Mouse (Mus musculus) c-Kit-positive CD71-positive TER-119-negative erythroid progenitor cells, embryonic 14.5 days (primary cell): ENCODE data around the gene Pik3cd.

ENCODE experiments used
- DNase-seq: peaks from one replicate; pipeline ENCODE4 v3.0.0-alpha.2; 2013; ENCODE audit warnings: low read depth

The Pik3cd gene

GRCm38 (mm10) chr4:149724916-149725470 is 22.6 kb upstream of the Pik3cd start:
- DNase-seq: no peak

DNA sequence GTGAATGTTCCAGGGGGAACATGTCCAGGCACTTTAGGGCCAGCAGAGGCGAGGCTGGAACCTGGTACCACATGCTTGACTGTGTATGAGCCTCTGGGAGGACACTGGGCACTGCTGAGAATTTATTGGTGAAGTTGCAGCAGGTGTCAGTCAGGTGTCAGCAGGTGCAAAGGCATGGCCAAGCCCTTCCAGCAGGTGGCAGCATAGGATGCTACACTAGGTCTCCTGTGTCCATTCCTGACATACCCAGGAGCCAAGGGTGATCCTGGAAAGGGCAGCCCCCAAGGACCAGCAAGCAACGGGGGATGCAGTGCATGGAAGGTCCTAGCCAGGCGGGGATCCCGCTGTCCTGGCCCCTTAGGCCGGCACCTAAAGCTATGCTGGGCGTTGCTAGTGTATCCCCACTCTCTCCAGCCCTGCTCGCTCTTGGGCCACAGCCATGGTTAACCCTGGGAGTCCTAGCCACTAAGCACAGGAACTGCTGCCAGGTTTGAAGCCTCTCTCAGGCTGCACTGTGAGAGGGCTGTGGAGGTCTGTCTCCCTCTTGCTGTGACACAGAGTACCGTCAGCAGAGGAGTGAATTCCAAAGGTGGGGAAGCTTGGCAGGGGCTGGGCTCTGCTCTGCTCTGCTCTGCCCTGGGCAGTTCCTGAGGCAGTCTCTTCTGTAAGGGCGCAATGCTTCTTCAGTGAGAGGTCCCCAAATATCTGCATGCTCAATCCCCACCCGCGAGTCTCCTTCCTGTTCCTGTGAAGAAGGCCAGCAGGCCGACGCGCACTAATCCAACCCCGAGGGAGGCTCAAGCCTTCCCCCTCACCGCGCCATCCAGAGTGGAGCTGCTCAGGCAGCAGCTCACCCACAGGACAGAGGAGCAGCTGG is 21.7 kb upstream of the Pik3cd start:
- DNase-seq: no peak

- DNase-seq: no peak
These were observed 20.6 kb upstream of the Pik3cd start for GRCm38 (mm10) chr4:149723021-149723390.

GRCm38 (mm10) chr4:149722104-149723020 is 20.0 kb upstream of the Pik3cd start:
- DNase-seq: no peak

GRCm38 (mm10) chr4:149721163-149721562 is 18.8 kb upstream of the Pik3cd start:
- no peak for DNase-seq

DNA sequence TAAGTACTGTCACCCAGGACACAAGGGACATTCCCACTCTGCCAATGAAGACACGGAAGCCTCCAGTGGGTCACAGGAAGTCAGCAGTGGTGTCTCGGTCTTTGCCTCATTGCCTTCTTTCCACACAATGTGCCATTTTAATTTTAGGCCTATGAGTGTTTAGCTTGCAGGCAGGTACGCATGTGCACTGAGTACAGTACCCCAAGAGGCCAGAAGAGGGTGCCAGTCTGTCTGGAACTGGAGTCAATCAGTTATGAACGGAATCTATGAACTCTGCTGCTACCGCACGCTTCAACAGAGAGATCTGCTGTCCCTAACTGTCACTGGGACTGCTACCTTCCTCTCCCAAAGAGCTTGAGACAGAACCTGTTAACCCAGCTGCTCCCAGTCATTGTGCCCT is 17.3 kb upstream of the Pik3cd start:
- DNase-seq: no peak

- no peak for DNase-seq
These were observed 12.2 kb upstream of the Pik3cd start for GRCm38 (mm10) chr4:149714542-149714941.

- DNase-seq: no peak
These were observed 9.6 kb upstream of the Pik3cd start for GRCm38 (mm10) chr4:149711955-149712354.

DNA sequence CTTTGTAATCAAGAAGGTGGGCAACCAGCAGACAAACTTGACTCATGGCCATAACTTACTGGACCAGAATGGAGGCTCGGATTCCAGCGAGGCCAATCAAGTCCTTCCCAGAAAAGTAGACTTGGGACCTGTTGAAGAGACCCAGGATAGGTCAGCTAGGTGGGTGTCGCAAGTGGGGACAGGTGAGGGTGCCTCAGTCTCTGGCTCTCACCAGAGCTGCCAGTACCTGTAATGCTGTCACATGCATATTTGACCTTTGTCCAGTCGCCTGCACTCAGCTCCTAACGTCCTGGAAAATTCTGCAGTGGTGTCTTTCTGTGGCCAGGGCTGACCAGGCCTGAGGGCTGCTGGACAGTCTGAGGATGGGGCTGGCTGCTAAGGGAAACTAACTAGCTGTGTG is 9.1 kb upstream of the Pik3cd start:
- DNase-seq: no peak

- DNase-seq: peak; percentile 58
These were observed 8.1 kb upstream of the Pik3cd start for GRCm38 (mm10) chr4:149710510-149710909.

DNA sequence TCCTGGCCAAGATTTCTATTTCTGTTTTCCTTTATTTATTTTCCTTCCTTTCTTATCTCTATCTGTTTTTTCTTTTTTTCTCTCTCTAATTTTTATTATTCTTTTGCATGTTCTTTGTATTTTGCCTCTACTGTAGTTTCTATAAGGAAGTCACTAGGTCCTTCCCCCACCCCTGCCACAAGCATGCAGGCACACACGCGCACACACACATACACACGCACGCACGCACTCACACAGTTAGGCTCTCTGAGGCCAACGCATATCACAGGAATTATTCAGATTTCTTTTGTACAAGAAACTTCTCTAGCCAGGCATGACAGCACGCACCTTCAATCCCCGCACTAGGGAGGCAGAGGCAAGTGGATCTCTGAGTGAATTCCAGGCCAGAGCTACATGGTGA is 3.6 kb upstream of the Pik3cd start:
- no peak for DNase-seq

DNA sequence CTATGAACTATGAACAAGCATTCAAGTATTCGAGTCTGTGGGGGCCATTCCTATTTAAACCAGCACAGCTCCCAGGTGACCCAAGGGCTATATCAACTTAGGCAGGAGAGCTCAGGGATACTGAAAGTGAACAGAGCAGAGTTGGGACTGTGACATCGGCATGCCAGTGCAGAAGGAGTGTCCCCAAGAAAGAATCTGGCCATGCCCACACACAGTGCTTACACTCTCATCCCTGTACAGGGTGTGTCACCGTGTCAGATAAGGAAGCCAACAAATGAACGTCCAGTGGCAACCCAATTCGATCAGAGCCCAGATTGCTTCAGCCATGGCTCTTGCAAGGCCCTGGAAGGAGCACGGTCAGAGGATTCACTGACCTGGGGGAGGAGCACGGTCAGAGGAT is 2.9 kb upstream of the Pik3cd start:
- no peak for DNase-seq

- DNase-seq: peak; percentile 67
These were observed 753 bp downstream of the Pik3cd start for GRCm38 (mm10) chr4:149701426-149702209.

- no peak for DNase-seq
These were observed 2.4 kb downstream of the Pik3cd start for GRCm38 (mm10) chr4:149699953-149700352.

DNA sequence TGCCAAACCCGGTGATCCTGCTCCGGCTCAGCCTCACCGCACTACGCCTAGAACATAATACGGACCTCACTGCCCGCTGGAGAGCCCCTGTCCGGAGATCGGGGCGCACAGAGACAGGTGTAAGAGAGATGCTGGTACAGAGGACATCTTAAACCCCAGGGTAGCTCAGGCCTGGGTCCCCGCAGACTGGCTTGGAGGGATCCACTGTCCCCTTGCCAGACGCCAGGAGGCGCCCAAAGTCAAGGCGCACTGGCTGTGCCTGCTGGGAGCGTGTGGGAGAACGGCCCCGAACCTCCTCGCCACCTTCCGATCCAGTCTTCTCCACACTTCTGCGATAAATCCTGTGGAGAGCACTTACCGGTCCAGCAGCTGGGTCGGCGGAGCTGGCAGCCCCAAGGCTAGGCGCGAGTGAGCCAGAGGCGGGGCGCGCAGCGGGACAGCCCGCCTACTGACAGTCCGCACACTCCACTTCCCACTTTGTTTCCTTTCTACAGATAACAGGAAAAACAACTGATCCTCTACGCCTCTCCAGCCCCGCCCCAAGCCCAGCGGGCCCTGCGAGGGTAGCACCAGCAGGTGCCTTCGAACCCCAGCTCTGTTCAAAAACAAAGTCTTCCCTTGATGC is 4.1 kb downstream of the Pik3cd start:
- no peak for DNase-seq

DNA sequence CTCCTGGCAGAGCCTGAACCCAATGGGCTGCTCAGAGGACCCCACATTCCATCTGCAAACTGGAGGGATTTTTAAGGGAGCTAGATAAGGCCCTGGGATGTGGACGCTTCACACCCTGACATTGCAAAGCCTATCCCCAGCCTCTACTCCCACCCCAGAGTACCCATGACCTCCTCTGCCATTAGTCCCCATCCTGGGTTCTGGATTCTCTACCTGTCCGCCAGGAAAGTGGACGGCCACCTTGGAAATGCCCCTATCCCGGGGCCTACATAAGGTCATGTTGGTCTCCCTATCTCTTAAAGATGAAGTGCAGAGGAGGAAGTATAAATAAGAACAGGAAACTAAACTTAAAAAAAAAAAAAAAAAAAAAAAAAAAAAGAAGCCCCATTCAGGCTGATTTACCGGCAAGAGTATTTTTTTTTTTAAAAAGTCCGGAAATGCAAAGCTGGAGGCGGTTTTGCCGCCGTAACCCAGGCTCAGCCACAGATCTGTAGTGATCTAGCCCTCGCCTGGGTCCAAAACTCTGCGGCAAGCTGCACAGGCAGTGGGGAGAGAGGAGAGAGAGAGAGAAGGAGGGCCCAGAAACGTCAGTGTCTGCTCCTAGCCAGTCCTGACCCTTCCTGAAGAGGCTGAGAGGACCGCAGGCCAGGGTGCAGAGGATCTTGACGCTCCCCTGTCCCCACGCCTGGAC is 4.7 kb downstream of the Pik3cd start:
- DNase-seq: no peak

DNA sequence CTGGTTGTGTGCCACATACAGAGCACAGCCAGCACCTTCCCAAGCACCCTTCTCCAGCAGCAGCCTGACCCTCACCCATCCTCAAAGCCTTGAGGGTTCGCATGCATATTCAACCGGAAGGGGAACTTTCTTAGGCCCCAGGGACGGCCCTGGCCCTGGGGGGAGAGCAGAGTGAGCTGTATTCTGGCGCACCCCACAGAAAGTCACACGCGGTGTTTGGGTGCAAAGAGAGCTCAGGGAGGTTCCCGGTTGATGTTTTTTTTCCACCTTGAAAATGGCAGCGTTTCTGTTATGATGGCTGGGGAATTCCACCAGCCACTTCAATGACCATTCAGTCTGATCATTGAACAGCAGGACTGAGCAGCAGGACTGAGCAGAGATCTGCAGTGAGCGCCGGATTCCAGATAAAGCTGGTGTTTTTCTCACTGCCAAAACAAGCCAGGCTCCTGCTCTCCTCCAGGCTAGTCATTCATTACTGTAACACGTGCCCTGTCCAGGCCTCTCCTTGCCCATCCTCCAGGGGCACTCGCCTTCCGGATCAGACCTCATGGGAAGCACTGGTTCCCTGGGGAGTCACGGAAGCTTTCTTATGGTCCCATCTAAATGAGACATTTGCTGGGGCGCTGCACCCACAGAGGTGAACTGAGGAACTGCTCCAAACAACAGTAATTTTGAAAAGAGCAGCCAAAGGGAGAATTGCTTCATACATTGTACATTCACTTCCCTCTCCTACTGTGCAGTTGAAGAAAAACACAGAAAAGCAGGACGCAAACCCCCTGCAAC is 6.0 kb downstream of the Pik3cd start:
- DNase-seq: no peak

DNA sequence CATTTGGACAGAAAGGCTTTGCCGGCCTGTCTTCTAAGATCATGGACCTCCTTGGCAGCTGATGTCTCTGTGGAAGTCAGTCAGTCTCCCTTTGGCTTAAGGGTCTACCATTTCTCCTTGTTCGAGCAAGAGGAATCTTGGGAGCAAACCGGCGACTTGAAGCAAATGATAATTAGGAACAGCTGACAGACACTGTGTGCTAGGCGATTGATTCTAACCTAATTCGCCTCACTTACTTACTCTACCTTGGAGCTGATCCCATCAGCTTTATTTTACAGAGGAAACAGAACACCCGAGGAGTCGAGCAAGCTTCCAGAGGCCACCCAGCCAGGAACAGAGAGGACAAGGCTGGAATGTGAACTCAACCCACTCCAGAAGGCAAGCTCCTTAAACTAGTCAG is 11.0 kb downstream of the Pik3cd start:
- no peak for DNase-seq

- DNase-seq: no peak
These were observed 11.5 kb downstream of the Pik3cd start for GRCm38 (mm10) chr4:149690828-149691280.
